Mouse (Mus musculus) bone marrow, adult 2 months (tissue): Measurements from ENCODE around the gene Vmn1r167.
"Not testable (repeated sequence)": the region's sequence is repeated elsewhere in the genome, so short reads cannot be mapped to it uniquely, and the experiment has no call there.

Experiments used
- CTCF ChIP-seq: fragments of 200-500 bp; IDR thresholded peaks from 2 replicates; pipeline ENCODE4 v1.5.1; 2011; ENCODE audit warnings: low read length, control low read depth; ENCODE audit not compliant: control insufficient read depth, insufficient read depth
- POLR2A ChIP-seq: fragments of 200-500 bp; IDR thresholded peaks from 2 replicates; pipeline ENCODE4 v1.6.1; 2011; ENCODE audit warnings: low read depth, mild to moderate bottlenecking, control low read depth, low read length, borderline replicate concordance; ENCODE audit not compliant: control insufficient read depth

DNA sequence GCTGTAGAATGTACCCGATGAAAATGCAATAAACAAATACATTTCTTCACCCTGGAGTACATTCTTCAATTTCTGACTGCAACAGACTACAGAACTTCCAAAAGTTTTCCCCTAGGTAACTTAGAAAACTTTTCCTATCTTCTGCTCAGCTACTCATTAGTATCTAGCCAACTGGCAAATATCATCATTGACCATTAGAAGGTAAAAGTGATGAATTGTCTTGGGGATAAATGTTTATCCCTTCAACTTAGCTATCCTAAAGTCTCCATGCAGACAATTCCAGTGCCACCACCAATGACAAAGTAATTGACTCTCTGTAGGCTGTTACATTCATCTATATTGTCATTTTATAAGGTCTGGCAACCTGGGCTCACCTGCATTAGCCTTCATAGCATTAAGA is 32.4 kb upstream of the Vmn1r167 start, which contains the start of gene Vmn1r168:
- TF ChIP-seq CTCF, POLR2A: not testable (repeated sequence)
